In the genomic region with DNA sequence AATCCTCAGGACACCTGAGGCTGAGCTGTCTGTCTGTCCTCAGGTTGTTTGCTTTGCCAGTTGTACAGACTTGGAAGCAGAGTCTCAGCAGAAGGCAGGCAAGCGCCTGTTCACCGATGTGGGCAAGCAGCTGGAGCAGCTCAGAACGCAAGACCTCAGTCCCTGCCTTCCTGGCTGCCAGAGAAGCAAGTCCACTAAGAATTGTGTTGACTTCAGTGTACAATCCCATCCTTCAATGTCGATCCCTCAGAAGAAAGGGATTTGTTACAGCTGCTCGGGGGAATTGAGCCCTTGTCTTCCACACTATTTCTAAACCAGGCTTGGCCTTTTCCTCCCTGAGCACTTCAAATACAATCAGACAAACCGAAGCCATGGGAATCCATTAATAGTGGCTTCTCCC, we compare ENCODE assay signal across 22 mouse cellular contexts. TPM values are rescaled to one million over a fixed set of nuclear protein-coding genes. Genes with fewer than 3 reads are reported as not detected.
DNase-seq lines count a peak whose midpoint lies in the region; ATAC-seq and TF ChIP-seq lines count a peak whose summit lies in the region.
"Had no signal": no experiment of that assay in that cellular context is flagged by ENCODE, and none has a peak within 500 bp of the region (broad histone marks: within the 10 kb centered on the region; RNA-seq: fewer than 3 reads in every experiment).

No protein-coding gene starts in this region.

- no peak for TF ChIP-seq CTCF in heart, postnatal 0 days (IDR thresholded peaks at IDR 0.05; ENCODE audit: low read depth)
- no peak for TF ChIP-seq CTCF in layer of hippocampus, adult 2 months (conservative IDR thresholded peaks at IDR 0.05)
- no peak for TF ChIP-seq CTCF in stomach, postnatal 0 days (IDR thresholded peaks at IDR 0.05; ENCODE audit: low read depth)

- no peaks in the 10 kb centered on the region for H3K36me3 ChIP-seq in heart, postnatal 0 days (replicated peaks; ENCODE audit: control insufficient read depth, insufficient read depth, low read length)
- no peaks in the 10 kb centered on the region for H3K36me3 ChIP-seq in heart, embryonic 11.5 days (ENCODE audit: control insufficient read depth, insufficient read depth, low read length)
- H3K36me3 ChIP-seq in stomach, embryonic 14.5 days (ENCODE audit: control insufficient read depth, insufficient read depth, low read length) = no peaks in the 10 kb centered on the region
- H3K36me3 ChIP-seq in stomach, postnatal 0 days (ENCODE audit: control insufficient read depth, insufficient read depth, low read length) = no peaks in the 10 kb centered on the region
- H3K36me3 ChIP-seq in stomach, embryonic 16.5 days (ENCODE audit: control insufficient read depth, insufficient read depth, low read length) = no peaks in the 10 kb centered on the region
- H3K36me3 ChIP-seq: embryonic facial prominence, embryonic 12.5 days; forebrain, embryonic 15.5 days; heart, embryonic 10.5 days; heart, embryonic 15.5 days; hindbrain, embryonic 10.5 days had no signal

- no peaks in the 10 kb centered on the region for H3K4me1 ChIP-seq in heart, postnatal 0 days (ENCODE audit: control insufficient read depth, insufficient read depth)
- no peaks in the 10 kb centered on the region; the same call in 1 of the 2 replicates for H3K4me1 ChIP-seq in heart, embryonic 11.5 days (ENCODE audit: control insufficient read depth, insufficient read depth, low read length)
- peaks cover 9% of the 10 kb centered on the region; the same call in 1 of the 2 replicates for H3K4me1 ChIP-seq in stomach, embryonic 14.5 days (ENCODE audit: control insufficient read depth, insufficient read depth, low read length)
- H3K4me1 ChIP-seq in stomach, postnatal 0 days (replicated peaks; ENCODE audit: control insufficient read depth, insufficient read depth) = no peaks in the 10 kb centered on the region
- 0 out of 2 replicates have a peak, but pooled peaks cover 8% of the 10 kb centered on the region for H3K4me1 ChIP-seq in stomach, embryonic 16.5 days (ENCODE audit: control insufficient read depth, insufficient read depth, low read length)
- H3K4me1 ChIP-seq: embryonic facial prominence, embryonic 12.5 days; forebrain, embryonic 15.5 days had no signal

- H3K4me3 ChIP-seq in heart, postnatal 0 days (ENCODE audit: low read depth, low read length) = no peak overlapping the region
- no peak overlapping the region for H3K4me3 ChIP-seq in heart, embryonic 11.5 days (ENCODE audit: low read depth, low read length)
- no peak overlapping the region for H3K4me3 ChIP-seq in layer of hippocampus, adult 2 months
- no peak overlapping the region for H3K4me3 ChIP-seq in stomach, embryonic 14.5 days (ENCODE audit: low read depth, low read length)
- no peak overlapping the region for H3K4me3 ChIP-seq in stomach, postnatal 0 days (ENCODE audit: low read depth, low read length)
- no peak overlapping the region for H3K4me3 ChIP-seq in stomach, embryonic 16.5 days (replicated peaks; ENCODE audit: low read length)
- H3K4me3 ChIP-seq: embryonic facial prominence, embryonic 12.5 days; forebrain, embryonic 15.5 days; heart, embryonic 10.5 days; heart, embryonic 15.5 days; hindbrain, embryonic 10.5 days had no signal

- no peaks in the 10 kb centered on the region for H3K9me3 ChIP-seq in heart, postnatal 0 days (replicated peaks; ENCODE audit: control insufficient read depth, low read length)
- no peaks in the 10 kb centered on the region for H3K9me3 ChIP-seq in heart, embryonic 11.5 days (replicated peaks; ENCODE audit: control insufficient read depth, low read length)
- no peaks in the 10 kb centered on the region for H3K9me3 ChIP-seq in stomach, embryonic 14.5 days (ENCODE audit: control insufficient read depth, low read depth, low read length)
- no peaks in the 10 kb centered on the region for H3K9me3 ChIP-seq in stomach, postnatal 0 days (ENCODE audit: control insufficient read depth, low read length)
- H3K9me3 ChIP-seq in stomach, embryonic 16.5 days (replicated peaks; ENCODE audit: control insufficient read depth, low read length) = no peaks in the 10 kb centered on the region
- H3K9me3 ChIP-seq: embryonic facial prominence, embryonic 12.5 days; forebrain, embryonic 15.5 days; heart, embryonic 10.5 days; heart, embryonic 15.5 days; hindbrain, embryonic 10.5 days had no signal

- no peak for ATAC-seq in heart, postnatal 0 days (ENCODE audit: insufficient read depth, low read depth)
- ATAC-seq in heart, embryonic 11.5 days (replicated peaks; ENCODE audit: insufficient number of reproducible peaks, low FRiP score, low TSS enrichment) = no peak
- peak; percentile 49; the same call in 1 of the 2 replicates for ATAC-seq in stomach, embryonic 14.5 days (ENCODE audit: insufficient number of reproducible peaks, insufficient read depth, low FRiP score, low read depth)
- ATAC-seq in stomach, postnatal 0 days (ENCODE audit: low FRiP score, low TSS enrichment) = no peak
- peak; percentile 53; the same call in 1 of the 2 replicates for ATAC-seq in stomach, embryonic 16.5 days (ENCODE audit: insufficient read depth, low FRiP score)
- ATAC-seq: CD4-positive, CD25-positive, alpha-beta regulatory T cell, adult 4 months; forebrain, embryonic 15.5 days had no signal

- H3K27ac ChIP-seq in heart, postnatal 0 days (ENCODE audit: low read depth) = peak overlapping the region; percentile 15; the same call in 1 of the 2 replicates
- no peak overlapping the region for H3K27ac ChIP-seq in heart, embryonic 11.5 days (ENCODE audit: low read depth, low read length)
- peak overlapping the region; percentile 88 for H3K27ac ChIP-seq in layer of hippocampus, adult 2 months
- no peak overlapping the region for H3K27ac ChIP-seq in stomach, embryonic 14.5 days (ENCODE audit: low read length)
- no peak overlapping the region for H3K27ac ChIP-seq in stomach, postnatal 0 days (replicated peaks)
- H3K27ac ChIP-seq in stomach, embryonic 16.5 days (ENCODE audit: low read length) = peak overlapping the region; percentile 21; the same call in 1 of the 2 replicates
- H3K27ac ChIP-seq: embryonic facial prominence, embryonic 12.5 days; forebrain, embryonic 15.5 days; heart, embryonic 10.5 days; heart, embryonic 15.5 days; hindbrain, embryonic 10.5 days had no signal

- no peaks in the 10 kb centered on the region for H3K27me3 ChIP-seq in heart, postnatal 0 days (ENCODE audit: control insufficient read depth, insufficient read depth, low read length)
- H3K27me3 ChIP-seq in heart, embryonic 11.5 days (ENCODE audit: control insufficient read depth, insufficient read depth, low read length) = no peaks in the 10 kb centered on the region
- H3K27me3 ChIP-seq in stomach, embryonic 14.5 days (ENCODE audit: control insufficient read depth, insufficient read depth, low read length) = no peaks in the 10 kb centered on the region
- H3K27me3 ChIP-seq in stomach, postnatal 0 days (ENCODE audit: control insufficient read depth, insufficient read depth, low read length) = no peaks in the 10 kb centered on the region
- no peaks in the 10 kb centered on the region for H3K27me3 ChIP-seq in stomach, embryonic 16.5 days (ENCODE audit: control insufficient read depth, insufficient read depth, low read length)
- H3K27me3 ChIP-seq: embryonic facial prominence, embryonic 12.5 days; forebrain, embryonic 15.5 days; heart, embryonic 15.5 days had no signal

- DNase-seq in heart, postnatal 0 days (ENCODE audit: low spot score) = no peak
- no peak for DNase-seq in layer of hippocampus, adult 2 months (ENCODE audit: low spot score in 2 of 2)
- DNase-seq in layer of hippocampus, postnatal 10 days (ENCODE audit: low spot score in 2 of 2) = no peak
- DNase-seq in stomach, postnatal 0 days (ENCODE audit: low spot score) = no peak
- no peak for DNase-seq in gastrocnemius, adult 18-20 months (ENCODE audit: low spot score)
- DNase-seq: adrenal gland, postnatal 10 days; B cell, adult 2 months; cerebellum, adult 11-12 months; cerebellum, adult 9-10 months; cerebellum, postnatal 25 days; gastrocnemius, postnatal 10 days; heart, adult 18-20 months had no signal

- H3K9ac ChIP-seq in heart, postnatal 0 days (replicated peaks; ENCODE audit: low read depth, low read length) = no peak overlapping the region
- H3K9ac ChIP-seq in heart, embryonic 11.5 days (ENCODE audit: low read depth, low read length) = no peak overlapping the region
- H3K9ac ChIP-seq in stomach, embryonic 14.5 days (replicated peaks; ENCODE audit: low read depth, low read length) = no peak overlapping the region
- H3K9ac ChIP-seq in stomach, postnatal 0 days (ENCODE audit: low read length) = no peak overlapping the region
- H3K9ac ChIP-seq in stomach, embryonic 16.5 days (ENCODE audit: low read length) = no peak overlapping the region
- H3K9ac ChIP-seq: embryonic facial prominence, embryonic 12.5 days; forebrain, embryonic 15.5 days; heart, embryonic 15.5 days had no signal

- H3K4me2 ChIP-seq in heart, postnatal 0 days (ENCODE audit: low read depth, low read length) = no peak overlapping the region
- H3K4me2 ChIP-seq in heart, embryonic 11.5 days = no peak overlapping the region
- no peak overlapping the region for H3K4me2 ChIP-seq in stomach, embryonic 14.5 days (replicated peaks; ENCODE audit: low read depth, low read length)
- H3K4me2 ChIP-seq in stomach, postnatal 0 days (replicated peaks; ENCODE audit: low read depth) = no peak overlapping the region
- no peak overlapping the region for H3K4me2 ChIP-seq in stomach, embryonic 16.5 days (ENCODE audit: low read depth, low read length)
- H3K4me2 ChIP-seq: embryonic facial prominence, embryonic 12.5 days; forebrain, embryonic 15.5 days; heart, embryonic 15.5 days had no signal

- no peak for TF ChIP-seq EP300 in heart, postnatal 0 days (IDR thresholded peaks at IDR 0.05; ENCODE audit: low read depth)
- no peak for TF ChIP-seq EP300 in stomach, postnatal 0 days (optimal IDR thresholded peaks at IDR 0.05)

- WGBS in heart, postnatal 0 days = 51% methylated on average over 6 of the region's 6 CpGs
- 50% methylated on average over 6 of the region's 6 CpGs for WGBS in heart, embryonic 11.5 days (ENCODE audit: insufficient replicate concordance)
- 22% methylated on average over 6 of the region's 6 CpGs for WGBS in stomach, embryonic 14.5 days
- WGBS in stomach, postnatal 0 days = 30% methylated on average over 6 of the region's 6 CpGs
- 25% methylated on average over 6 of the region's 6 CpGs for WGBS in stomach, embryonic 16.5 days

RNA-seq across cellular contexts. Expression of a gene that starts 20.2 kb away (rescaled TPM):
- total RNA-seq in heart, postnatal 0 days (2014; rRNA removed; ENCODE audit: low replicate concordance) = 4.1 and 12.1 TPM in 2 replicates
- 3.5 and 3.9 TPM in 2 replicates for polyA plus RNA-seq in heart, postnatal 0 days (2015; fragmentation: Nextera tagmentation; extraction: Ambion mirVana)
- polyA plus RNA-seq in heart, embryonic 11.5 days (2014; fragmentation: Nextera tagmentation; extraction: Ambion mirVana) = 1.0 and 1.3 TPM in 2 replicates
- total RNA-seq in layer of hippocampus, adult 2 months (2021) = 100 to 1,000 TPM; 166 to 181 TPM
- total RNA-seq in layer of hippocampus, postnatal 10 days (2021) = 10 to 100 TPM; 84.0 to 91.5 TPM
- polyA plus RNA-seq in stomach, embryonic 14.5 days (2014; fragmentation: Nextera tagmentation; extraction: Ambion mirVana) = 10.8 and 11.3 TPM in 2 replicates
- polyA plus RNA-seq in stomach, postnatal 0 days (2015; fragmentation: Nextera tagmentation; extraction: Ambion mirVana) = 6.1 and 6.3 TPM in 2 replicates
- polyA plus RNA-seq in stomach, embryonic 16.5 days (2015; fragmentation: Nextera tagmentation; extraction: Ambion mirVana) = 14.8 and 15.6 TPM in 2 replicates
- 1 to 10 TPM; 3.0 TPM for total RNA-seq in gastrocnemius, adult 18-20 months (2021)
- total RNA-seq: MEL had no signal

Comparison
In these comparisons a context has a peak if more than half of its experiments do, and no peak if none do; other contexts are left out.
1. ATAC-seq: peak in stomach, embryonic 14.5 days (single experiment) and stomach, embryonic 16.5 days (single experiment); none in heart, postnatal 0 days (single experiment), heart, embryonic 11.5 days (single experiment) and stomach, postnatal 0 days (single experiment).
2. H3K27ac ChIP-seq: peak in heart, postnatal 0 days (single experiment), layer of hippocampus, adult 2 months (single experiment) and stomach, embryonic 16.5 days (single experiment); none in heart, embryonic 11.5 days (single experiment), stomach, embryonic 14.5 days (single experiment) and stomach, postnatal 0 days (single experiment).